Comparison of ENCODE assay signal across 17 mouse cellular contexts in genomic region chr6:117652012-117652411, GRCm38 (mm10).
DNase-seq lines count a peak whose midpoint lies in the region; ATAC-seq and TF ChIP-seq lines count a peak whose summit lies in the region.
"Had no signal": no experiment of that assay in that cellular context is flagged by ENCODE, and none has a peak within 500 bp of the region (broad histone marks: within the 10 kb centered on the region; RNA-seq: fewer than 3 reads in every experiment).

No protein-coding gene starts in this region.

- H3K4me3 ChIP-seq in gastrocnemius, adult 2 months = no peak overlapping the region
- H3K4me3 ChIP-seq in small intestine, adult 2 months (ENCODE audit: low read depth, low read length) = no peak overlapping the region
- H3K4me3 ChIP-seq in kidney, embryonic 15.5 days (replicated peaks) = no peak overlapping the region
- H3K4me3 ChIP-seq: heart, embryonic 15.5 days; myocyte had no signal

- H3K9ac ChIP-seq in kidney, embryonic 15.5 days = no peak overlapping the region
- H3K9ac ChIP-seq: forebrain, postnatal 0 days; heart, embryonic 15.5 days had no signal

- peak overlapping the region; percentile 77 for H3K27ac ChIP-seq in gastrocnemius, adult 2 months
- H3K27ac ChIP-seq in small intestine, adult 2 months (ENCODE audit: insufficient read depth, low read depth, low read length) = 0 out of 2 replicates have a peak overlapping the region, but pooled peaks have one; percentile 77
- H3K27ac ChIP-seq in kidney, embryonic 15.5 days = no peak overlapping the region
- H3K27ac ChIP-seq: heart, embryonic 15.5 days had no signal

- no peaks in the 10 kb centered on the region for H3K27me3 ChIP-seq in small intestine, adult 2 months (ENCODE audit: control insufficient read depth, insufficient read depth, low read length)
- H3K27me3 ChIP-seq in kidney, embryonic 15.5 days = no peaks in the 10 kb centered on the region

- intact Hi-C loops in gastrocnemius, adult 2 months (cut with DNase I) = no loop called here
- intact Hi-C loops in heart, postnatal 10 days (cut with DNase I) = no loop called here

- peaks cover 2% of the 10 kb centered on the region; the same call in 1 of the 2 replicates for H3K4me1 ChIP-seq in small intestine, adult 2 months (ENCODE audit: control insufficient read depth, insufficient read depth, insufficient read length, low read length)
- peaks cover 8% of the 10 kb centered on the region for H3K4me1 ChIP-seq in kidney, embryonic 15.5 days
- H3K4me1 ChIP-seq: heart, embryonic 15.5 days had no signal

- TF ChIP-seq CTCF in gastrocnemius, adult 2 months (IDR thresholded peaks at IDR 0.05) = no peak
- TF ChIP-seq CTCF in small intestine, adult 2 months (IDR thresholded peaks at IDR 0.05; ENCODE audit: extremely low read depth, insufficient read length, insufficient replicate concordance, low read depth, low read length) = no peak

- ATAC-seq in inflammation-experienced regulatory T-cells, adult 6 months = no peak
- no peak for ATAC-seq in kidney, embryonic 15.5 days (replicated peaks; ENCODE audit: low FRiP score)
- ATAC-seq: forebrain, postnatal 0 days; hindbrain, embryonic 16.5 days had no signal

- H3K9me3 ChIP-seq in kidney, embryonic 15.5 days (replicated peaks) = no peaks in the 10 kb centered on the region
- H3K9me3 ChIP-seq: heart, embryonic 15.5 days had no signal

- H3K36me3 ChIP-seq in small intestine, adult 2 months (ENCODE audit: control insufficient read depth, insufficient read depth, low read length) = no peaks in the 10 kb centered on the region
- H3K36me3 ChIP-seq in kidney, embryonic 15.5 days = no peaks in the 10 kb centered on the region
- H3K36me3 ChIP-seq: heart, embryonic 15.5 days had no signal

- DNase-seq in gastrocnemius, adult 2 months = no peak
- no peak for DNase-seq in gastrocnemius, postnatal 10 days
- DNase-seq in urinary bladder, postnatal 14 days (ENCODE audit: low spot score) = peak; percentile 14
- DNase-seq in urinary bladder, postnatal 25 days (ENCODE audit: low spot score) = no peak
- DNase-seq in heart, postnatal 10 days = peak; percentile 15 to 19
- DNase-seq: cerebellum, adult 18-20 months; forebrain, postnatal 0 days; kidney, adult 9 months; liver; thymus, postnatal 36 days had no signal

- WGBS in small intestine, adult 2 months = 25% methylated on average over 3 of the region's 3 CpGs
- 36% methylated on average over 3 of the region's 3 CpGs for WGBS in kidney, embryonic 15.5 days

- TF ChIP-seq POLR2A in small intestine, adult 2 months (IDR thresholded peaks at IDR 0.05; ENCODE audit: low read depth, low read length) = no peak

- H3K4me2 ChIP-seq in kidney, embryonic 15.5 days = no peak overlapping the region
- H3K4me2 ChIP-seq: heart, embryonic 15.5 days; midbrain, embryonic 11.5 days had no signal

Comparison
In these comparisons a context has a peak if more than half of its experiments do, and no peak if none do; other contexts are left out.
1. DNase-seq: peak in urinary bladder, postnatal 14 days (single experiment) and heart, postnatal 10 days (2 of 2); none in gastrocnemius, adult 2 months (single experiment), gastrocnemius, postnatal 10 days (single experiment) and urinary bladder, postnatal 25 days (single experiment).